Mouse (Mus musculus) retina, postnatal 1 day (tissue): ENCODE data around the gene Exoc6.
"Not testable (repeated sequence)": the region's sequence is repeated elsewhere in the genome, so short reads cannot be mapped to it uniquely, and the experiment has no call there.

Source experiments
- DNase-seq: peaks from one replicate; pipeline ENCODE4 v3.0.0-alpha.2; 2012

Exoc6 gene

GRCm38 (mm10) chr19:37540201-37540600, 10.0 kb upstream of the Exoc6 start:
- no peak for DNase-seq

GRCm38 (mm10) chr19:37543537-37544326, 6.5 kb upstream of the Exoc6 start:
- DNase-seq: no peak

- no peak for DNase-seq
Measured at GRCm38 (mm10) chr19:37544476-37544875, 5.7 kb upstream of the Exoc6 start.

- DNase-seq: no peak
Measured at GRCm38 (mm10) chr19:37545231-37545630, 5.0 kb upstream of the Exoc6 start.

GRCm38 (mm10) chr19:37545725-37546124, 4.5 kb upstream of the Exoc6 start:
- DNase-seq: no peak

GRCm38 (mm10) chr19:37546776-37547175, 3.4 kb upstream of the Exoc6 start:
- DNase-seq: no peak

- no peak for DNase-seq
Measured at GRCm38 (mm10) chr19:37551040-37551566, 885 bp downstream of the Exoc6 start.

GRCm38 (mm10) chr19:37553376-37554265, 3.4 kb downstream of the Exoc6 start:
- no peak for DNase-seq

GRCm38 (mm10) chr19:37554266-37554650, 4.0 kb downstream of the Exoc6 start:
- DNase-seq: not testable (repeated sequence)

GRCm38 (mm10) chr19:37555863-37556566, 5.8 kb downstream of the Exoc6 start:
- DNase-seq: no peak

GRCm38 (mm10) chr19:37557898-37558297, 7.7 kb downstream of the Exoc6 start:
- DNase-seq: no peak

- DNase-seq: peak; percentile 73
Measured at GRCm38 (mm10) chr19:37559286-37560079, 9.3 kb downstream of the Exoc6 start.

GRCm38 (mm10) chr19:37560080-37560427, 9.8 kb downstream of the Exoc6 start:
- DNase-seq: no peak

GRCm38 (mm10) chr19:37561106-37561892, 11.1 kb downstream of the Exoc6 start:
- DNase-seq: no peak

GRCm38 (mm10) chr19:37563763-37564162, 13.5 kb downstream of the Exoc6 start:
- DNase-seq: peak; percentile 64

- peak; percentile 68 for DNase-seq
Measured at GRCm38 (mm10) chr19:37565806-37566205, 15.6 kb downstream of the Exoc6 start.

- DNase-seq: peak; percentile 82
Measured at GRCm38 (mm10) chr19:37569186-37569754, 19.1 kb downstream of the Exoc6 start.

GRCm38 (mm10) chr19:37570966-37571718, 20.9 kb downstream of the Exoc6 start:
- DNase-seq: peak; percentile 98

GRCm38 (mm10) chr19:37574802-37575201, 24.6 kb downstream of the Exoc6 start:
- DNase-seq: peak; percentile 57

GRCm38 (mm10) chr19:37579607-37580006, 29.4 kb downstream of the Exoc6 start:
- DNase-seq: no peak
